Mouse (Mus musculus) heart, embryonic 10.5 days (tissue): ENCODE data around the gene Ston1. TPM values are rescaled to one million over a fixed set of nuclear protein-coding genes. Genes with fewer than 3 reads are reported as not detected.

Source experiments
- DNase-seq: peaks from one replicate; pipeline ENCODE4 v3.0.0-alpha.2; 2017; ENCODE audit warnings: low spot score
- H3K27ac ChIP-seq: fragments of 300-500 bp; sonication (generic); 2 replicates; pipeline ENCODE4 v1.5.1; 2016; ENCODE audit warnings: mild to moderate bottlenecking
- H3K27me3 ChIP-seq: fragments of 300-500 bp; sonication (generic); 2 replicates; pipeline ENCODE4 v1.6.1; 2016; ENCODE audit warnings: mild to moderate bottlenecking; ENCODE audit not compliant: poor library complexity, insufficient read depth, severe bottlenecking
- H3K36me3 ChIP-seq: fragments of 300-500 bp; sonication (generic); 2 replicates; pipeline ENCODE4 v1.6.1; 2016; ENCODE audit warnings: mild to moderate bottlenecking, moderate library complexity
- H3K4me1 ChIP-seq: fragments of 300-500 bp; sonication (generic); 2 replicates; pipeline ENCODE4 v1.6.1; 2016; ENCODE audit warnings: mild to moderate bottlenecking
- H3K4me3 ChIP-seq: fragments of 300-500 bp; sonication (generic); 2 replicates; pipeline ENCODE4 v1.5.1; 2016; ENCODE audit warnings: mild to moderate bottlenecking, moderate library complexity
- H3K9me3 ChIP-seq: fragments of 300-500 bp; sonication (generic); 2 replicates; pipeline ENCODE4 v1.6.1; 2016; ENCODE audit warnings: mild to moderate bottlenecking, moderate library complexity
- WGBS: fragments of 180-500 bp; shearing (Covaris S2); methylation state at CpG from one replicate; pipeline ENCODE4 v1.1.7; 2016; 5-methylcytosine and 5-hydroxymethylcytosine counted together
- polyA plus RNA-seq: library from polyadenylated mRNA; unstranded; fragments of >200 nt; fragmentation: Nextera tagmentation; extraction: Ambion mirVana; gene quantifications from 2 replicates; pipeline ENCODE4 v1.2.1, GENCODE M21; 2016

Gene Ston1
- polyA plus RNA-seq, 1 experiment from 2014 or later = 4.5 TPM

DNA sequence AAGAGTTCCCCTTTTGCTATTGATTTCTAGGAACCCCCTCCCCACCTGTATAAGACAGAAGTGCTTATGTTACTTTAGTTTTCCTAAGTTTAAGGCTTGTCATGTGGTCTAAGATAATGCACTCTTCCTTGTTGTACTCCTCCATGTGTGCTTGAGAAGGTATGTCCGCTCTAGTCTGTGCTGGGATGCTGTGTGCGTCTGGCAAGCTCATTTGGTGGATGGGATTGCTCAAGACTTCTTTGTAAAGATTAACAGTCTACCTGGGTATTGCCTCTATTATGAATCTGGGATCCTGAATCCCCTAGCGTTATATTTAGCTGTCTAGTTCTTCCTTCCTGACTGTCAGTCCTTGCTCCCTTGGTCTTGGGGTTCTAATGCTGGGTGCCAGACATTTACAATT lies 35.1 kb downstream of the Ston1 start:
- H3K4me1 ChIP-seq = peaks cover 31% of the 10 kb centered on the region
- DNase-seq = no peak
- no peaks in the 10 kb centered on the region for H3K27me3 ChIP-seq
- no peaks in the 10 kb centered on the region for H3K9me3 ChIP-seq
- H3K4me3 ChIP-seq = no peak overlapping the region
- no peak overlapping the region for H3K27ac ChIP-seq
- peaks cover 22% of the 10 kb centered on the region for H3K36me3 ChIP-seq
- 88% methylated on average over 3 of the region's 3 CpGs for WGBS

- no peaks in the 10 kb centered on the region for H3K9me3 ChIP-seq
- peaks cover 24% of the 10 kb centered on the region for H3K36me3 ChIP-seq
- peaks cover 4% of the 10 kb centered on the region; the same call in 1 of the 2 replicates for H3K4me1 ChIP-seq
- 86% methylated on average over 14 of the region's 14 CpGs for WGBS
- H3K27ac ChIP-seq = no peak overlapping the region
- H3K4me3 ChIP-seq = no peak overlapping the region
- no peaks in the 10 kb centered on the region for H3K27me3 ChIP-seq
- DNase-seq = no peak
These were observed 38.6 kb downstream of the Ston1 start for GRCm38 (mm10) chr17:88636076-88636475.

GRCm38 (mm10) chr17:88636587-88636986 lies 39.1 kb downstream of the Ston1 start:
- no peaks in the 10 kb centered on the region for H3K27me3 ChIP-seq
- H3K36me3 ChIP-seq = peaks cover 24% of the 10 kb centered on the region
- no peak for DNase-seq
- no peaks in the 10 kb centered on the region for H3K9me3 ChIP-seq
- 67% methylated on average over 12 of the region's 12 CpGs for WGBS
- H3K27ac ChIP-seq = no peak overlapping the region
- peaks cover 4% of the 10 kb centered on the region; the same call in 1 of the 2 replicates for H3K4me1 ChIP-seq
- H3K4me3 ChIP-seq = no peak overlapping the region

GRCm38 (mm10) chr17:88641012-88641411 lies 43.5 kb downstream of the Ston1 start:
- Histone ChIP-seq H3K27me3 (no peaks in the 10 kb centered on the region), H3K9me3 (no peaks in the 10 kb centered on the region), H3K4me1 (peaks cover 4% of the 10 kb centered on the region; the same call in 1 of the 2 replicates), H3K36me3 (peaks cover 24% of the 10 kb centered on the region), H3K4me3 (no peak overlapping the region), H3K27ac (no peak overlapping the region)
- 20% methylated on average over 6 of the region's 6 CpGs for WGBS
- peak; percentile 86 for DNase-seq

DNA sequence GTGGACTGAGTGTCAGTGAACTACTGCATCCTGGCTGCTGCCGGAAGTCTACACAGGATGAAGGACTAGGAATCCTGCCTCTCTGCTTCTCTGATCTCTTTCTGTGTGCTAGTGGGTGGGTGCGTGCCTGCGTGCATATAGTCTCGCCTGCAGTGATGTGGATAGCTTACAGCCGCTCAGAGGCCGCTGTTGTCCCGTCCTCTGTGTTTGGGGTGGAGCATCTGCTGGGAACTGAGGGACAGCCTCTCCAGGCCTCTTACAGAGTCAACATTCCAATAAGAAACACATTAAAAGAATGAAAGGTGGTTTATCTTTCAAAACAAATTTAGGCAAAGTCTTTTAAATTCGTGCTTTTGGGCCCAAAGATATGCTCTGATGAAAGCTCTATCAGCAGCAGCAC lies 44.4 kb downstream of the Ston1 start:
- peaks cover 23% of the 10 kb centered on the region; the same call in 1 of the 2 replicates for H3K36me3 ChIP-seq
- H3K27me3 ChIP-seq = no peaks in the 10 kb centered on the region
- H3K4me1 ChIP-seq = peaks cover 4% of the 10 kb centered on the region; the same call in 1 of the 2 replicates
- WGBS = 86% methylated on average over 8 of the region's 8 CpGs
- no peaks in the 10 kb centered on the region for H3K9me3 ChIP-seq
- H3K4me3 ChIP-seq = no peak overlapping the region
- DNase-seq = no peak
- no peak overlapping the region for H3K27ac ChIP-seq

DNA sequence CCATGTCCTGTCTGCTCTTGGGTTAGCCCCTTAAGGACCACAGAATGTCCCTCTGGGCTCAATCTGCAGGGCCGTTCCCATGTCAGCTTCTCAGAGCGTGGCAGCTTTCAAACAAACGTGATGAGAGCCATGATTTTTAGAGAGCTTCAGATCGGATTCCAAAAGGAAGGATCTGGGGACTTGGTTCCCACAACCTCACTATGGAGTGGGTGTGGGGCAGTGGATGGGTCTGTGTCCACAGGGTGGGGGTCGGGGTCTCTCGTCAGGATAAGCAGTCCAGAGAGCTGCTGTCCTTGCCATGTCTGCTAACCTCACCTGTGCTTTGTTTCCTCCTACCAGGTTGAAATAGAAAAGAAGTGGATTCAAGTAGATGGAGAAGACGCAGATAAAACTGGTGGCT lies 47.4 kb downstream of the Ston1 start:
- Histone ChIP-seq H3K4me3 (no peak overlapping the region), H3K9me3 (no peaks in the 10 kb centered on the region), H3K36me3 (peaks cover 35% of the 10 kb centered on the region), H3K27me3 (no peaks in the 10 kb centered on the region), H3K27ac (no peak overlapping the region), H3K4me1 (peaks cover 4% of the 10 kb centered on the region; the same call in 1 of the 2 replicates)
- no peak for DNase-seq
- WGBS = 78% methylated on average over 7 of the region's 7 CpGs

GRCm38 (mm10) chr17:88645299-88645698 lies 47.8 kb downstream of the Ston1 start:
- H3K4me3 ChIP-seq = no peak overlapping the region
- H3K36me3 ChIP-seq = peaks cover 34% of the 10 kb centered on the region
- H3K27ac ChIP-seq = no peak overlapping the region
- H3K27me3 ChIP-seq = no peaks in the 10 kb centered on the region
- no peak for DNase-seq
- no peaks in the 10 kb centered on the region for H3K9me3 ChIP-seq
- 89% methylated on average over 11 of the region's 11 CpGs for WGBS
- peaks cover 4% of the 10 kb centered on the region; the same call in 1 of the 2 replicates for H3K4me1 ChIP-seq

- WGBS = 81% methylated on average over 3 of the region's 3 CpGs
- no peak for DNase-seq
- H3K4me3 ChIP-seq = no peak overlapping the region
- no peaks in the 10 kb centered on the region for H3K9me3 ChIP-seq
- no peak overlapping the region for H3K27ac ChIP-seq
- H3K27me3 ChIP-seq = no peaks in the 10 kb centered on the region
- no peaks in the 10 kb centered on the region for H3K4me1 ChIP-seq
- H3K36me3 ChIP-seq = peaks cover 34% of the 10 kb centered on the region
These were observed 49.7 kb downstream of the Ston1 start for GRCm38 (mm10) chr17:88647149-88647548.

- H3K36me3 ChIP-seq = peaks cover 14% of the 10 kb centered on the region
- no peaks in the 10 kb centered on the region for H3K4me1 ChIP-seq
- no peak for DNase-seq
- H3K9me3 ChIP-seq = no peaks in the 10 kb centered on the region
- WGBS = 6% methylated on average over 9 of the region's 9 CpGs
- H3K27me3 ChIP-seq = no peaks in the 10 kb centered on the region
- no peak overlapping the region for H3K27ac ChIP-seq
- H3K4me3 ChIP-seq = no peak overlapping the region
These were observed 54.5 kb downstream of the Ston1 start for GRCm38 (mm10) chr17:88652010-88652409.

DNA sequence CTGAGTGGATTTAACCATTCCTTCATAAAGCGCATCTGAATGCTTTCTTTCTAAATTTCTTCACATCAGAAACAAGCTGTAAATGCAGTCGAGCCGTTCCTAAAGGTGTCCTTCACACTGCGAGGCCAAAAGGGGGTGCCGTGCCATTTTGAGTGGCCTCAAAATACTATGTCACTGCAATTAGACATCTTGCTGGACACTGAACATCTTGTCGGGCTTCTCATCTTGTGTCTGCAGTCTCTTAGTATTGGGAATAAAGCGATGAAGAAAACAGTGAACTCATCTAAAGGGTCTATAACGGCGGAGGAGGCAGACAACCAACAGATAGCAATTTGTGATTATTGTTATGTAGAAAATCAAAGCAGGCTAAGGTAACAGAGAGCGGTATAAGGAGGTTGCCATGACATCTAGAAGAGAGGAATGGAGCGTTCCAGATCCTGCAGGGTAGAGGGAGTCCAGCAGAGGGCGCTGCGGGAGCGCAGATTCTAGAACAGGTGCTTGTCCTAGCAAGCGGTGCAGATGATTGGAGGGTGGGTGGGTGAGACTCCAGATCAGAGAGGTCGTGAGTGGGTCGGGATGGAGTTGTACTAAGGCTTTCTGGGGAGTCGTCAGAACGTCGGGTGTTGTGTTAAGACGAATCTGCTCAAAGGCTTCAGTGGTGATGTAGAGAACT lies 55.4 kb downstream of the Ston1 start:
- DNase-seq = peak; percentile 91
- Histone ChIP-seq H3K27ac (no peak overlapping the region), H3K4me1 (no peaks in the 10 kb centered on the region), H3K4me3 (no peak overlapping the region), H3K27me3 (no peaks in the 10 kb centered on the region), H3K9me3 (no peaks in the 10 kb centered on the region), H3K36me3 (peaks cover 10% of the 10 kb centered on the region)
- WGBS = 20% methylated on average over 21 of the region's 21 CpGs

DNA sequence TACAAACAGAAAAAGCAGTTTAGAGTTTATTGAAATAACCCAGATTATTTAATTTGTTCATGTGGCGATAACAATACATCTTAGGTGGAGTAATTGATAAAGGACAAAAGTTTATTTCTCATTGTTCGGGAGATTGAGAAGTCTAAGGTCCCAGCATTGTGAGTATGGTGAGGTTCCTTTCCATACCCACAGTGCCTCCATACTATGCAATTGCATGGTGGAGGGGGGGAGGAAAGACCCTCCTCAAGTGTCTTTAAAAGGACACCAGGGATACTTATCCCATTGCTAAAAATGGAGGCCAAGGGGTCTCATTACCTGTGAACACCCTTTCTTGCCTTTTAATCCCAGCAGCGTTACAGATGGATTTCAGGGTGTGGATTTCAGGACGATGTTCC lies 55.9 kb downstream of the Ston1 start:
- 74% methylated on average over 4 of the region's 4 CpGs for WGBS

DNA sequence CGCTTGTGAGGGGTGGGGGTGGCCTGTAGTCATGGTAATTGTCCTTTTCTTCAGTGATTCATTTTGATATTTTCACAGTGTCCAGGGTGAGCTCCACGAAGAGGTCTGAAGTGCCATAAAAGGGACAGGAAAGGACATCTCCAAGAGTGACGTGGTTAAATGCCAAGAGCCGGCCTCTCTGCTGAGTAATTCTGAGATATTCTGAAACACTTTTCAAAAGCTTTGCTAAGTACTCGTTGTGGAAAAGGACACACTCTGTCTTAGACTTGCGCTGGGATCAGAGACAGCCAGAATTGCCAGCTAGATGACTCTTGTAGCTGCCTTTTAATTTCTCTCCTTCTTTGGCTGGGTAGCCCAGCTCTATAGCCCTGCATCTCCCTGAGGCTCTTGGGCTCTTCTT lies 61.0 kb downstream of the Ston1 start:
- no peaks in the 10 kb centered on the region for H3K4me1 ChIP-seq
- H3K36me3 ChIP-seq = no peaks in the 10 kb centered on the region
- H3K27ac ChIP-seq = no peak overlapping the region
- no peak for DNase-seq
- no peaks in the 10 kb centered on the region for H3K9me3 ChIP-seq
- no peak overlapping the region for H3K4me3 ChIP-seq
- no peaks in the 10 kb centered on the region for H3K27me3 ChIP-seq
- 75% methylated on average over 6 of the region's 6 CpGs for WGBS

More for the DNA sequence above, 55.9 kb downstream of the Ston1 start:
- no peak overlapping the region for H3K4me3 ChIP-seq
- H3K27ac ChIP-seq = no peak overlapping the region
- H3K4me1 ChIP-seq = no peaks in the 10 kb centered on the region
- no peaks in the 10 kb centered on the region for H3K27me3 ChIP-seq
- H3K9me3 ChIP-seq = no peaks in the 10 kb centered on the region
- H3K36me3 ChIP-seq = peaks cover 6% of the 10 kb centered on the region
- DNase-seq = no peak

GRCm38 (mm10) chr17:88666076-88666475 lies 68.6 kb downstream of the Ston1 start:
- no peak for DNase-seq
- Histone ChIP-seq H3K27ac (no peak overlapping the region), H3K36me3 (no peaks in the 10 kb centered on the region), H3K4me3 (no peak overlapping the region), H3K9me3 (no peaks in the 10 kb centered on the region), H3K27me3 (no peaks in the 10 kb centered on the region), H3K4me1 (peaks cover 5% of the 10 kb centered on the region; the same call in 1 of the 2 replicates)
- 55% methylated on average over 2 of the region's 2 CpGs for WGBS

GRCm38 (mm10) chr17:88668452-88668851 lies 71.0 kb downstream of the Ston1 start, which contains the start of gene Gtf2a1l:
Gtf2a1l (plus strand) TSS chr17:88668660.
- Histone ChIP-seq H3K27me3 (no peaks in the 10 kb centered on the region), H3K36me3 (no peaks in the 10 kb centered on the region), H3K4me1 (peaks cover 5% of the 10 kb centered on the region; the same call in 1 of the 2 replicates), H3K4me3 (peak within 1 kb of the TSS; percentile 43), H3K27ac (0 out of 2 replicates have a peak within 1 kb of the TSS, but pooled peaks have one; percentile 18), H3K9me3 (no peaks in the 10 kb centered on the region)
- DNase-seq = no peak
- 22% methylated on average over 21 of the region's 21 CpGs for WGBS
